Mouse (Mus musculus) gastrocnemius, postnatal 14 days (tissue): ENCODE results near the gene Klhdc7b. TPM values are rescaled to one million over a fixed set of nuclear protein-coding genes. Genes with fewer than 3 reads are reported as not detected.
"Not testable (repeated sequence)": the region's sequence is repeated elsewhere in the genome, so short reads cannot be mapped to it uniquely, and the experiment has no call there.

Source experiments
- DNase-seq: peaks from one replicate; pipeline ENCODE4 v3.0.0; 2021; ENCODE audit warnings: mixed read lengths
- intact Hi-C: fragments of 180-260 bp; cut with DNase I; formaldehyde crosslinking; loops from one replicate; pipeline ENCODE4 v1.15.1; 2025; ENCODE audit warnings: low total_unique reads
- total RNA-seq, 2 experiments: library from RNA; stranded (reverse); gene quantifications; 2 replicates each; pipeline ENCODE4 v1.2.3; 2021

The Klhdc7b gene
- total RNA-seq, 2 experiments from 2014 or later: not detected

DNA sequence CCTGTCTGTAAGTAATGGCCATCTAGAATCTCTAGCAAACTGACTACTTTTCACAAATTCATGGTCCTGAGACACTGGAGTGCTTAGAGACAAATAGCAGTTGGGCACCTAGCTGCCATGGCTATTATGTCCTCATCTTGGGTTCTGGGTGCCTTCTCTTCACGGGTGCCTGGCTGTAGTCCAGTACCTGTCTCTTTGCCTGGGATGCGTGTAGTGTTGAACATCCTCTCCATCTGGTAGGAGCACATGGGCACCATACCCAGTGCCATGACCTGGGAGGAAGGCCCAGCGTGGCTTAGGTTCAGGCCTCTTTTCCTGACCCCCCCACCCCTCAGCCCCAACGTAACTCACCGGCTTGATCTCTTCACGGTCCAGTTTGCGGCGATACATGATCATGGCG, 37.2 kb downstream of the Klhdc7b start:
- no peak for DNase-seq
- intact Hi-C loops: no loop called here

DNA sequence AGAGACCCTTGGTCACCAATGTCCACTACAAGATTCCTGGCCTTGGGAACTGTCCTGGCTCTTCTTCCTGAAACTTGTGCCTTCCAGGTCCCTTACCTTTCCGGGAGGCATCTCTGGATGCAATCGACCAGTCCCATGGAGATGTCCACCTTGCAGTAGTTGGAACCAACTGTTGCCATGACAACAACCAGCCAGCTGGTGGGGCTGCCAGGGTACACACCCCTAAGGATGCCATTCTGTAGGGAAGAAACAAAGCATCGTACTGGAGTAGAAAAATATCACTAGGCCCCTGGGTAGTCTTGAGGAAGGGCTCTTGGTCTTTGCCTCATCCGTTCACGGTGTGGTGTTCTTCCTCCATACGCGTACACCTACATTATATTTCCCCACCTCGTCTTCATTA, 39.9 kb downstream of the Klhdc7b start:
- intact Hi-C loops: no loop called here
- no peak for DNase-seq

GRCm38 (mm10) chr15:89425711-89426121, 41.0 kb downstream of the Klhdc7b start, which contains the start of gene Cpt1b:
Gene Cpt1b, minus strand, starts transcription at chr15:89425863.
- DNase-seq: peak; percentile 67
- intact Hi-C loops: no loop called here

DNA sequence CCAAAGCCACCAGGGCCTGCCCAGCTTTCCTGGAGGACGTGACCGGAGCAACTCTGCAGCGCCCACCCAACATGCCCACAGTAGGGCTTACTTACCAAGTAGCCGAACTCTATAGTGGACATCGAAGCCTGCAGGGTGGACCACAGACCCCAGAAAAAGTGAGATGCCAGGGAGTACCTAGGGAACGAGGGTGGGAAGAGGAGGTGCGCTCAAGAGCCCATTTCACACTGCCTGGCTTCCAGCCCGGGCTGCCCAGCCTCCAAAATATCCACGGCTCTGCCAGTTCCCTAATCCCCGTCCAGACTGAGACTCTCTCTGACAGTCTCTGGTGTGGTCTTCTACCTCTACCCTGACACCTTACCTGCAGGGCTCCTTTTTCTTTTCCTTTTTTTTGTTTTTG, 42.0 kb downstream of the Klhdc7b start:
- no peak for DNase-seq
- intact Hi-C loops: no loop called here

GRCm38 (mm10) chr15:89428136-89428790, 43.5 kb downstream of the Klhdc7b start:
- intact Hi-C loops: no loop called here
- no peak for DNase-seq

- intact Hi-C loops: no loop called here
- no peak for DNase-seq
Measured at GRCm38 (mm10) chr15:89428821-89429351, 44.2 kb downstream of the Klhdc7b start.

GRCm38 (mm10) chr15:89429352-89430221, 44.9 kb downstream of the Klhdc7b start, which contains the start of the genes C730034F03Rik, Gm44502 and Chkb:
Gene C730034F03Rik, plus strand, starts transcription at chr15:89429589.
Gene Gm44502, minus strand, starts transcription at chr15:89429696.
Gene Chkb, minus strand, starts transcription at chr15:89429908.
- intact Hi-C loops: no loop called here

DNA sequence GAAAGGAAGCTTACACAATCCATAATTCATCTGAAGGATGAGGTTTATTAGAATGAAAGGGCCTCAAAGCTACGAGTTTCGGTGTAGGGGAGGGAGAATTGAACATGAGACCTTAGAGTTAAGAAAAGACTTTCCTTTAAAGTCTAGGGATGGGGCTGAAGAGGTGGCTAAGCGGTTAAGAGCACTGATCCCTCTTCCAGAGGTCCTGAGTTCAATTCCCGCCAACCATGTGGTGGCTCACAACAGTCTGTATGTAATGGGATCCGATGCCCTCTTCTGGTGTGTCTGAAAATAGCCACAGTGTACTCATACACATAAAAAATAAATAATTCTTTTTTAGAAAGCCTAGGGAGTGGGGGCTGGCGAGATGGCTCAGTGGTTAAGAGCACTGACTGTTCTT, 45.6 kb downstream of the Klhdc7b start:
- DNase-seq: no peak
- intact Hi-C loops: no loop called here

More at GRCm38 (mm10) chr15:89429352-89430221, 44.9 kb downstream of the Klhdc7b start, which contains the start of the genes C730034F03Rik, Gm44502 and Chkb:
- peak; percentile 95 for DNase-seq

- intact Hi-C loops, DNase-seq: not testable (repeated sequence)
Measured at GRCm38 (mm10) chr15:89430771-89431170, 46.1 kb downstream of the Klhdc7b start.

DNA sequence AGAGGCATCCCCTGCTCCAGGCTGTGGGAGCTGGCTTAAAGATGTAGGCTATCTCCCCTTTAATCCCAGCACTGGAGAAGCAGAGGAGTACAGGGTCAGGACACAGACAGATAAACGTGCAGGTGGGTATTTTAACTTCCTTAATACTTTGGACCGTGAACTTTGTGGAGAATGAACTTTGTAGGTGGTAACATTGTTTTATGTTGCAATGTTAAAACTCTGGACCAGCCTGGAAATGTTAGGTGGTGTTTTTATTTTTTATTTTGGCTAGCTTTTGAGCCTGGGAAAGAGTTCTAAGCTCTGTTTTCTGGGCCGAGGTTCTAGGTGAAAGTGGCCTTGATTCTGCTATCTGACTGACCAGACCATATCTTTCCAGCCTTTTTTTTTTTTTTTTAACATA, 46.6 kb downstream of the Klhdc7b start:
- no peak for DNase-seq
- intact Hi-C loops: no loop called here

- intact Hi-C loops: no loop called here
- DNase-seq: no peak
Measured at GRCm38 (mm10) chr15:89431806-89432205, 47.1 kb downstream of the Klhdc7b start.

- intact Hi-C loops: no loop called here
Measured at GRCm38 (mm10) chr15:89432946-89433345, 48.2 kb downstream of the Klhdc7b start.

DNA sequence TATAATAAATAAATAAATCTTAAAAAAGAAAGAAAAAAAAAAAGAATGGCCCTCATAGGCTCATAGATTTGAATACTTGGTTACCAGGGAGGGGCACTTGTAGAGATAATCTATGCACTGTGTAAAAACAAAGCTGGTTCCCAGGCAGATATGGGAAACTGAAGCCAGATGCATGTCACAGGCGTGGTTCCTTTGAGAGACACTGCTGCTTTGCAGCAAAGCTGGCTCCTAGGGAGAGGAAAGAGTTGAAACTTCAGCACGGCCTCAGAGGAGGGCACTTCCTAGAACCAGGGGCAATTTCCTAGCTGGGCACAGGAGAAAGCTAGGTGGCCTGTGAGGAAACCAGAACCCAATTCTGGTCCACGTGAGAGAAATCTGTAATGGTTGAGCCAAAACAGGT, 49.4 kb downstream of the Klhdc7b start:
- intact Hi-C loops: no loop called here
- DNase-seq: no peak

More at GRCm38 (mm10) chr15:89432946-89433345, 48.2 kb downstream of the Klhdc7b start:
- no peak for DNase-seq

GRCm38 (mm10) chr15:89435878-89436277, 51.2 kb downstream of the Klhdc7b start:
- intact Hi-C loops: no loop called here
- DNase-seq: no peak

Other genes with a start within 250 kb of the Klhdc7b start
- 100 to 1,000 TPM in 1 of 2 experiments, 10 to 100 TPM in 1; 91.5 to 104 TPM for gene Mapk12, start 244.2 kb upstream of the Klhdc7b start, total RNA-seq
- 1 to 10 TPM; 1.7 TPM for gene Mapk11, start 235.3 kb upstream of the Klhdc7b start, total RNA-seq
- 10 to 100 TPM; 20.9 to 23.8 TPM for gene Plxnb2, start 204.1 kb upstream of the Klhdc7b start, total RNA-seq
- gene Dennd6b, start 188.4 kb upstream of the Klhdc7b start, total RNA-seq: 1 to 10 TPM; 4.1 to 5.4 TPM
- gene Ppp6r2, start 173.4 kb upstream of the Klhdc7b start, total RNA-seq: 10 to 100 TPM; 56.2 to 57.3 TPM
- 10 to 100 TPM; 51.2 to 51.5 TPM for gene Sbf1, start 69.6 kb upstream of the Klhdc7b start, total RNA-seq
- gene Adm2, start 62.2 kb upstream of the Klhdc7b start, total RNA-seq: not detected
- not detected for gene Miox, start 50.5 kb upstream of the Klhdc7b start, total RNA-seq
- gene Lmf2, start 29.3 kb upstream of the Klhdc7b start, total RNA-seq: 10 to 100 TPM; 16.9 to 18.3 TPM
- gene Ncaph2, start 29.2 kb upstream of the Klhdc7b start, total RNA-seq: 10 to 100 TPM; 39.0 to 40.8 TPM
- gene Sco2, start 11.1 kb upstream of the Klhdc7b start, total RNA-seq: 10 to 100 TPM; 15.2 to 15.3 TPM
- gene Tymp, start 7.9 kb upstream of the Klhdc7b start, total RNA-seq: under 1 TPM; 0.25 to 0.64 TPM
- gene Odf3b, start 5.6 kb upstream of the Klhdc7b start, total RNA-seq: 1 to 10 TPM in 1 of 2 experiments, under 1 TPM in 1; 0.44 to 1.0 TPM
- gene Syce3, start 25.6 kb downstream of the Klhdc7b start, total RNA-seq: not detected
- gene Cpt1b, start 40.9 kb downstream of the Klhdc7b start, total RNA-seq: 100 to 1,000 TPM; 230 to 289 TPM
- gene C730034F03Rik, start 44.7 kb downstream of the Klhdc7b start, total RNA-seq: under 1 TPM; 0.16 to 0.89 TPM
- gene Gm44502, start 44.8 kb downstream of the Klhdc7b start, total RNA-seq: under 1 TPM in 1 of 2 experiments, not detected in 1; 0.71 TPM
- gene Chkb, start 45.0 kb downstream of the Klhdc7b start, total RNA-seq: 10 to 100 TPM; 19.6 to 28.5 TPM
- under 1 TPM; 0.16 to 0.25 TPM for gene Mapk8ip2, start 69.0 kb downstream of the Klhdc7b start, total RNA-seq
- 1 to 10 TPM; 7.2 to 7.4 TPM for gene Arsa, start 92.5 kb downstream of the Klhdc7b start, total RNA-seq
- gene Shank3, start 114.7 kb downstream of the Klhdc7b start, total RNA-seq: 10 to 100 TPM; 15.2 to 25.8 TPM
- gene Acr, start 183.4 kb downstream of the Klhdc7b start, total RNA-seq: under 1 TPM; 0.14 to 0.16 TPM
- gene Rabl2, start 207.0 kb downstream of the Klhdc7b start, total RNA-seq: 1 to 10 TPM; 3.7 to 4.3 TPM